Comparison of ENCODE assay signal across 29 mouse cellular contexts in genomic region chr19:20714543-20714942, GRCm38 (mm10). TPM values are rescaled to one million over a fixed set of nuclear protein-coding genes. Genes with fewer than 3 reads are reported as not detected.
DNase-seq lines count a peak whose midpoint lies in the region; ATAC-seq and TF ChIP-seq lines count a peak whose summit lies in the region.
"Had no signal": no experiment of that assay in that cellular context is flagged by ENCODE, and none has a peak within 500 bp of the region (broad histone marks: within the 10 kb centered on the region; RNA-seq: fewer than 3 reads in every experiment).

No protein-coding gene starts in this region.

- H3K9ac ChIP-seq in kidney, embryonic 15.5 days, result no peak overlapping the region
- H3K9ac ChIP-seq in lung, embryonic 14.5 days, result no peak overlapping the region
- H3K9ac ChIP-seq: forebrain, embryonic 13.5 days; heart, embryonic 12.5 days; heart, embryonic 15.5 days; hindbrain, embryonic 14.5 days had no signal

- CTCF ChIA-PET in Patski (lab: Charles Lee), result no interaction called here

- H3K4me2 ChIP-seq in kidney, embryonic 15.5 days, result no peak overlapping the region
- H3K4me2 ChIP-seq in lung, embryonic 14.5 days, result no peak overlapping the region
- H3K4me2 ChIP-seq: forebrain, embryonic 13.5 days; heart, embryonic 12.5 days; heart, embryonic 15.5 days; hindbrain, embryonic 14.5 days had no signal

- H3K4me3 ChIP-seq in kidney, embryonic 15.5 days (replicated peaks), result no peak overlapping the region
- no peak overlapping the region for H3K4me3 ChIP-seq in lung, embryonic 14.5 days (ENCODE audit: low read depth, low read length)
- H3K4me3 ChIP-seq: forebrain, embryonic 10.5 days; forebrain, embryonic 13.5 days; heart, embryonic 12.5 days; heart, embryonic 15.5 days; hindbrain, embryonic 10.5 days had no signal

- intact Hi-C loops in gastrocnemius, postnatal 36 days (cut with DNase I), result no loop called here

- DNase-seq in kidney, adult 9 months, result peak; percentile 59
- no peak for DNase-seq in lung, embryonic 14.5 days
- no peak for DNase-seq in lung, postnatal 25 days (ENCODE audit: low spot score)
- no peak for DNase-seq in Patski (ENCODE audit: low read depth, low spot score)
- no peak for DNase-seq in adrenal gland, adult 18-20 months (ENCODE audit: low spot score in 2 of 2)
- DNase-seq in gastrocnemius, postnatal 36 days, result no peak
- DNase-seq: adrenal gland, postnatal 10 days; adrenal gland, postnatal 36 days; cerebellum, adult 18-20 months; cerebellum, adult 9-10 months; cerebellum, postnatal 14 days; gastrocnemius, postnatal 10 days; heart, adult 18-20 months; heart, postnatal 10 days; heart, postnatal 36 days had no signal

- POLR2A ChIA-PET in Patski (lab: Charles Lee), result no interaction called here

- ATAC-seq in kidney, embryonic 15.5 days (replicated peaks; ENCODE audit: low FRiP score), result no peak
- ATAC-seq in lung, embryonic 14.5 days (ENCODE audit: insufficient read depth), result no peak
- no peak for ATAC-seq in Patski
- ATAC-seq: activated CD4-positive, CD25-positive, alpha-beta regulatory T cell, adult 4 months; CD4-positive, CD25-positive, alpha-beta regulatory T cell, adult 4 months; forebrain, embryonic 13.5 days; forebrain, embryonic 16.5 days; hindbrain, postnatal 0 days; inflammation-experienced regulatory T-cells, adult 6 months had no signal

- H3K9me3 ChIP-seq in kidney, embryonic 15.5 days (replicated peaks), result no peaks in the 10 kb centered on the region
- H3K9me3 ChIP-seq in lung, embryonic 14.5 days (ENCODE audit: low read depth, low read length), result no peaks in the 10 kb centered on the region
- H3K9me3 ChIP-seq: forebrain, embryonic 10.5 days; forebrain, embryonic 13.5 days; G1E; heart, embryonic 12.5 days; heart, embryonic 15.5 days; hindbrain, embryonic 10.5 days had no signal

- TF ChIP-seq CTCF in lung, embryonic 14.5 days (IDR thresholded peaks at IDR 0.05; ENCODE audit: low read depth), result 0 out of 2 replicates have a peak, but pooled peaks have one; percentile 8
- peak; percentile 18 for TF ChIP-seq CTCF in Patski (IDR thresholded peaks at IDR 0.05)

- no peaks in the 10 kb centered on the region for H3K4me1 ChIP-seq in kidney, embryonic 15.5 days
- H3K4me1 ChIP-seq in lung, embryonic 14.5 days (ENCODE audit: insufficient read depth), result no peaks in the 10 kb centered on the region
- H3K4me1 ChIP-seq: forebrain, embryonic 10.5 days; forebrain, embryonic 13.5 days; heart, embryonic 12.5 days; heart, embryonic 15.5 days; hindbrain, embryonic 10.5 days had no signal

- H3K27me3 ChIP-seq in kidney, embryonic 15.5 days, result no peaks in the 10 kb centered on the region
- no peaks in the 10 kb centered on the region for H3K27me3 ChIP-seq in lung, embryonic 14.5 days (ENCODE audit: insufficient read depth, low read length)
- no peaks in the 10 kb centered on the region for H3K27me3 ChIP-seq in Patski
- H3K27me3 ChIP-seq: forebrain, embryonic 13.5 days; heart, embryonic 12.5 days; heart, embryonic 15.5 days had no signal

- no peaks in the 10 kb centered on the region for H3K36me3 ChIP-seq in kidney, embryonic 15.5 days
- no peaks in the 10 kb centered on the region for H3K36me3 ChIP-seq in lung, embryonic 14.5 days (ENCODE audit: insufficient read depth)
- H3K36me3 ChIP-seq: forebrain, embryonic 10.5 days; G1E; heart, embryonic 12.5 days; heart, embryonic 15.5 days; hindbrain, embryonic 10.5 days had no signal

- in situ Hi-C loops in Patski (cut with MboI; ENCODE audit: low pct_unique_long_range_greater_than_20kb), result no loop called here

- H3K27ac ChIP-seq in kidney, embryonic 15.5 days, result no peak overlapping the region
- no peak overlapping the region for H3K27ac ChIP-seq in lung, embryonic 14.5 days (ENCODE audit: low read depth)
- H3K27ac ChIP-seq: forebrain, embryonic 10.5 days; forebrain, embryonic 13.5 days; heart, embryonic 15.5 days; hindbrain, embryonic 10.5 days; hindbrain, embryonic 14.5 days; hindbrain, postnatal 0 days had no signal

- WGBS in kidney, embryonic 15.5 days, result 85% methylated on average over 4 of the region's 4 CpGs
- WGBS in lung, embryonic 14.5 days, result 85% methylated on average over 4 of the region's 4 CpGs

RNA-seq across cellular contexts. Expression of gene Aldh1a7, which starts 12.8 kb away (rescaled TPM):
- 4.5 and 4.6 TPM in 2 replicates for polyA plus RNA-seq in kidney, embryonic 15.5 days (2015; fragmentation: Nextera tagmentation; extraction: Ambion mirVana)
- 106 and 118 TPM in 2 replicates for polyA plus RNA-seq in lung, embryonic 14.5 days (2014; fragmentation: Nextera tagmentation; extraction: Ambion mirVana)
- polyA plus RNA-seq in Patski (2021), result 1.4 TPM
- 10 to 100 TPM; 10.3 to 66.0 TPM for total RNA-seq in adrenal gland, adult 18-20 months (2021)
- 1 to 10 TPM in 1 of 2 experiments, under 1 TPM in 1; 0.99 to 2.6 TPM for total RNA-seq in gastrocnemius, postnatal 36 days (2021)
- total RNA-seq: G1E had no signal
- polyA plus RNA-seq: activated CD4-positive, CD25-positive, alpha-beta regulatory T cell, adult 4 months; C2C12; CD4-positive, CD25-positive, alpha-beta regulatory T cell, adult 4 months; G1E; inflammation-experienced regulatory T-cells, adult 6 months had no signal

Comparison
In these comparisons a context has a peak if more than half of its experiments do, and no peak if none do; other contexts are left out.
1. RNA of gene Aldh1a7, which starts 12.8 kb away (polyA plus RNA-seq): 106 to 118 TPM in lung, embryonic 14.5 days; 4.5 to 4.6 TPM in kidney, embryonic 15.5 days and 1.4 TPM in Patski (single experiment); every median in the first group is over 10 times any median in the second.